Mouse (Mus musculus) MEL (cell line): ENCODE results near the gene Styk1. TPM values are rescaled to one million over a fixed set of nuclear protein-coding genes. Genes with fewer than 3 reads are reported as not detected.

Experiments used
- DNase-seq: peaks from one replicate; pipeline ENCODE4 v3.0.0; 2011; ENCODE audit warnings: low read depth, low spot score
- H3K27ac ChIP-seq: 2 replicates; pipeline ENCODE4 v1.5.1; 2012; ENCODE audit warnings: low read depth, mild to moderate bottlenecking, control low read depth, low read length, moderate library complexity; ENCODE audit not compliant: control insufficient read depth
- H3K27me3 ChIP-seq, 2 experiments: fragments of 150-350 bp in 1 of 2; sonication (generic) in 1 of 2; 2 replicates each; pipeline ENCODE4 v1.6.1; 2012; ENCODE audit warnings: low read length in 2 of 2, mild to moderate bottlenecking in 2 of 2, improper control_type of control experiment in 1 of 2, moderate library complexity in 1 of 2; ENCODE audit not compliant: insufficient read depth in 2 of 2, control insufficient read depth in 1 of 2
- H3K36me3 ChIP-seq, 2 experiments: 2 replicates each; pipeline ENCODE4 v1.6.1; 2012 to 2014; ENCODE audit warnings: low read length in 2 of 2, improper control_type of control experiment in 1 of 2, inconsistent platforms in 1 of 2, mild to moderate bottlenecking in 1 of 2; ENCODE audit not compliant: insufficient read depth in 2 of 2, control insufficient read depth in 1 of 2
- H3K4me1 ChIP-seq, 2 experiments: fragments of 150-350 bp in 1 of 2; sonication (generic) in 1 of 2; 2 replicates each; pipeline ENCODE4 v1.6.1; 2012; ENCODE audit warnings: low read length in 2 of 2, improper control_type of control experiment in 1 of 2, mild to moderate bottlenecking in 1 of 2; ENCODE audit not compliant: insufficient read depth in 2 of 2, control insufficient read depth in 1 of 2
- H3K4me3 ChIP-seq, 2 experiments: fragments of 150-350 bp in 1 of 2; sonication (generic) in 1 of 2; 2 replicates each; pipeline ENCODE4 v1.5.1; 2012; ENCODE audit warnings: low read depth in 2 of 2, low read length in 2 of 2, mild to moderate bottlenecking in 2 of 2, moderate library complexity in 2 of 2, control low read depth in 1 of 2, improper control_type of control experiment in 1 of 2; ENCODE audit not compliant: control insufficient read depth in 1 of 2, insufficient read depth in 1 of 2
- H3K79me2 ChIP-seq: 2 replicates; pipeline ENCODE4 v1.6.1; 2012; ENCODE audit warnings: mild to moderate bottlenecking, low read length, moderate library complexity; ENCODE audit not compliant: control insufficient read depth, poor library complexity, insufficient read depth
- H3K9ac ChIP-seq: 2 replicates; pipeline ENCODE4 v1.6.1; 2012; ENCODE audit warnings: low read depth, mild to moderate bottlenecking, control low read depth, low read length, moderate library complexity; ENCODE audit not compliant: control insufficient read depth, poor library complexity, severe bottlenecking
- H3K9me3 ChIP-seq: fragments of 150-350 bp; sonication (generic); replicated peaks from 2 replicates; pipeline ENCODE4 v1.6.1; 2012; ENCODE audit warnings: mild to moderate bottlenecking, low read length, improper control_type of control experiment, moderate library complexity; ENCODE audit not compliant: insufficient read depth
- BHLHE40 ChIP-seq: IDR thresholded peaks from 2 replicates; pipeline ENCODE4 v1.6.1; 2012; ENCODE audit warnings: low read depth, mild to moderate bottlenecking, inconsistent platforms, low read length, improper control_type of control experiment, borderline replicate concordance
- CHD1 ChIP-seq: IDR thresholded peaks from 2 replicates; pipeline ENCODE4 v1.6.1; 2012; ENCODE audit warnings: low read depth, mild to moderate bottlenecking, inconsistent platforms, low read length, improper control_type of control experiment
- CHD2 ChIP-seq: IDR thresholded peaks from 2 replicates; pipeline ENCODE4 v1.6.1; 2011; ENCODE audit warnings: low read length, improper control_type of control experiment
- CTCF ChIP-seq, 3 experiments: IDR thresholded peaks in 2 of 3; conservative IDR thresholded peaks in 1 of 3; 2 replicates each; pipeline ENCODE4 v1.5.1; 2011 to 2012; ENCODE audit warnings: low read length in 3 of 3, low read depth in 2 of 3, mild to moderate bottlenecking in 2 of 3, improper control_type of control experiment in 1 of 3, inconsistent platforms in 1 of 3, mixed read lengths in 1 of 3, moderate library complexity in 1 of 3; ENCODE audit not compliant: control insufficient read depth in 1 of 3, insufficient read depth in 1 of 3, poor library complexity in 1 of 3, severe bottlenecking in 1 of 3
- E2F4 ChIP-seq: IDR thresholded peaks from 2 replicates; pipeline ENCODE4 v1.6.1; 2011; ENCODE audit warnings: low read depth, low read length, improper control_type of control experiment, borderline replicate concordance
- ELF1 ChIP-seq: IDR thresholded peaks from 2 replicates; pipeline ENCODE4 v1.6.1; 2014; ENCODE audit warnings: low read depth, mild to moderate bottlenecking, inconsistent platforms, low read length, improper control_type of control experiment, moderate library complexity
- EP300 ChIP-seq, 2 experiments: IDR thresholded peaks; 2 replicates each; pipeline ENCODE4 v1.6.1; 2011; ENCODE audit warnings: improper control_type of control experiment in 2 of 2, low read length in 2 of 2, low read depth in 1 of 2, mild to moderate bottlenecking in 1 of 2
- ETS1 ChIP-seq: IDR thresholded peaks from 2 replicates; pipeline ENCODE4 v1.6.1; 2012; ENCODE audit warnings: low read depth, mild to moderate bottlenecking, inconsistent platforms, low read length, improper control_type of control experiment, moderate library complexity
- GABPA ChIP-seq: IDR thresholded peaks from 2 replicates; pipeline ENCODE4 v1.6.1; 2012; ENCODE audit warnings: low read depth, mild to moderate bottlenecking, inconsistent platforms, low read length, improper control_type of control experiment, moderate library complexity
- GATA1 ChIP-seq: IDR thresholded peaks from 2 replicates; pipeline ENCODE4 v1.6.1; 2011; ENCODE audit warnings: low read depth, low read length, improper control_type of control experiment
- HCFC1 ChIP-seq: IDR thresholded peaks from 2 replicates; pipeline ENCODE4 v1.6.1; 2012; ENCODE audit warnings: low read depth, mild to moderate bottlenecking, inconsistent platforms, low read length, improper control_type of control experiment, moderate library complexity
- JUND ChIP-seq: IDR thresholded peaks from 2 replicates; pipeline ENCODE4 v1.6.1; 2011; ENCODE audit warnings: low read depth, mild to moderate bottlenecking, improper control_type of control experiment, low read length
- KAT2A ChIP-seq: conservative IDR thresholded peaks from 2 replicates; pipeline ENCODE4 v1.6.1; 2012; ENCODE audit warnings: low read depth, low read length, improper control_type of control experiment, inconsistent platforms
- MAFK ChIP-seq: IDR thresholded peaks from 2 replicates; pipeline ENCODE4 v1.6.1; 2011; ENCODE audit warnings: low read depth, mild to moderate bottlenecking, low read length, improper control_type of control experiment, borderline replicate concordance
- MAX ChIP-seq: IDR thresholded peaks from 2 replicates; pipeline ENCODE4 v1.6.1; 2011; ENCODE audit warnings: low read length, improper control_type of control experiment
- MAZ ChIP-seq: IDR thresholded peaks from 2 replicates; pipeline ENCODE4 v1.6.1; 2012; ENCODE audit warnings: low read depth, mild to moderate bottlenecking, inconsistent platforms, low read length, improper control_type of control experiment
- MEF2A ChIP-seq: IDR thresholded peaks from 2 replicates; pipeline ENCODE4 v1.6.1; 2014; ENCODE audit warnings: low read depth, mild to moderate bottlenecking, inconsistent platforms, low read length, improper control_type of control experiment; ENCODE audit not compliant: poor library complexity, insufficient replicate concordance, severe bottlenecking; ENCODE audit errors: extremely low read depth
- MXI1 ChIP-seq: IDR thresholded peaks from 2 replicates; pipeline ENCODE4 v1.6.1; 2011; ENCODE audit warnings: mild to moderate bottlenecking, low read depth, low read length, improper control_type of control experiment
- MYB ChIP-seq: IDR thresholded peaks from 2 replicates; pipeline ENCODE4 v1.6.1; 2011; ENCODE audit warnings: mild to moderate bottlenecking, low read depth, low read length, improper control_type of control experiment
- NELFE ChIP-seq: IDR thresholded peaks from 2 replicates; pipeline ENCODE4 v1.6.1; 2011; ENCODE audit warnings: low read depth, low read length, improper control_type of control experiment
- NRF1 ChIP-seq: IDR thresholded peaks from 2 replicates; pipeline ENCODE4 v1.6.1; 2014; ENCODE audit warnings: low read depth, mild to moderate bottlenecking, inconsistent platforms, low read length, improper control_type of control experiment, moderate library complexity; ENCODE audit not compliant: poor library complexity, insufficient read depth, severe bottlenecking
- POLR2A ChIP-seq, 2 experiments: IDR thresholded peaks; 2 replicates each; pipeline ENCODE4 v1.6.1; 2011 to 2012; ENCODE audit warnings: low read length in 2 of 2, mild to moderate bottlenecking in 2 of 2, control low read depth in 1 of 2, improper control_type of control experiment in 1 of 2, low read depth in 1 of 2, moderate library complexity in 1 of 2; ENCODE audit not compliant: control insufficient read depth in 1 of 2, insufficient read depth in 1 of 2, poor library complexity in 1 of 2
- POLR2AphosphoS2 ChIP-seq: IDR thresholded peaks from 2 replicates; pipeline ENCODE4 v1.6.1; 2011; ENCODE audit warnings: low read length, improper control_type of control experiment
- POLR2AphosphoS5 ChIP-seq: IDR thresholded peaks from 2 replicates; pipeline ENCODE4 v1.6.1; 2012; ENCODE audit warnings: low read depth, borderline replicate concordance, mild to moderate bottlenecking, inconsistent platforms, low read length, moderate library complexity, mixed read lengths
- RAD21 ChIP-seq: IDR thresholded peaks from 2 replicates; pipeline ENCODE4 v1.6.1; 2011; ENCODE audit warnings: mild to moderate bottlenecking, low read depth, low read length, improper control_type of control experiment
- RCOR1 ChIP-seq: IDR thresholded peaks from 2 replicates; pipeline ENCODE4 v1.6.1; 2012; ENCODE audit warnings: low read depth, mild to moderate bottlenecking, inconsistent platforms, low read length, improper control_type of control experiment
- SIN3A ChIP-seq: IDR thresholded peaks from 2 replicates; pipeline ENCODE4 v1.6.1; 2012; ENCODE audit warnings: low read length, improper control_type of control experiment, inconsistent platforms
- SMC3 ChIP-seq: IDR thresholded peaks from 2 replicates; pipeline ENCODE4 v1.6.1; 2011; ENCODE audit warnings: low read depth, low read length, improper control_type of control experiment
- TAL1 ChIP-seq: IDR thresholded peaks from 2 replicates; pipeline ENCODE4 v1.6.1; 2012; ENCODE audit warnings: mild to moderate bottlenecking, inconsistent platforms, low read length, moderate library complexity, mixed read lengths
- TBP ChIP-seq: IDR thresholded peaks from 2 replicates; pipeline ENCODE4 v1.8.0; 2011; ENCODE audit warnings: low read depth, low read length, improper control_type of control experiment
- TCF12 ChIP-seq: IDR thresholded peaks from 2 replicates; pipeline ENCODE4 v1.6.1; 2014; ENCODE audit warnings: low read depth, mild to moderate bottlenecking, inconsistent platforms, low read length, improper control_type of control experiment, moderate library complexity
- UBTF ChIP-seq: IDR thresholded peaks from 2 replicates; pipeline ENCODE4 v1.6.1; 2012; ENCODE audit warnings: low read depth, mild to moderate bottlenecking, inconsistent platforms, low read length, improper control_type of control experiment, moderate library complexity, borderline replicate concordance; ENCODE audit not compliant: insufficient read depth
- USF1 ChIP-seq: IDR thresholded peaks from 2 replicates; pipeline ENCODE4 v1.6.1; 2014; ENCODE audit warnings: low read depth, mild to moderate bottlenecking, inconsistent platforms, low read length, improper control_type of control experiment, moderate library complexity
- USF2 ChIP-seq, 2 experiments: IDR thresholded peaks; 2 replicates each; pipeline ENCODE4 v1.6.1; 2011 to 2012; ENCODE audit warnings: improper control_type of control experiment in 2 of 2, low read length in 2 of 2, borderline replicate concordance in 1 of 2, inconsistent platforms in 1 of 2, low read depth in 1 of 2, mild to moderate bottlenecking in 1 of 2; ENCODE audit not compliant: insufficient read depth in 1 of 2
- ZKSCAN1 ChIP-seq: IDR thresholded peaks from 2 replicates; pipeline ENCODE4 v1.6.1; 2012; ENCODE audit warnings: low read depth, mild to moderate bottlenecking, inconsistent platforms, low read length, improper control_type of control experiment, moderate library complexity
- ZMIZ1 ChIP-seq: IDR thresholded peaks from 2 replicates; pipeline ENCODE4 v1.6.1; 2012; ENCODE audit warnings: low read depth, mild to moderate bottlenecking, inconsistent platforms, low read length, improper control_type of control experiment, moderate library complexity
- polyA plus RNA-seq, 2 experiments: library from polyadenylated mRNA; stranded (reverse) in 1 of 2; unstranded in 1 of 2; fragments of >175 nt in 1 of 2; fragments of >200 nt in 1 of 2; gene quantifications; 2 replicates each; pipeline versions ENCODE4 v1.2.1 to v1.2.4; 2012; ENCODE audit warnings: low replicate concordance in 2 of 2, low read depth in 1 of 2; ENCODE audit not compliant: insufficient read length in 2 of 2, insufficient read depth in 1 of 2, missing spikeins in 1 of 2
- total RNA-seq: library from RNA; depleted of rRNA; stranded (reverse); fragments of 300-350 nt; gene quantifications from 2 replicates; pipeline ENCODE4 v1.2.3, GENCODE M21; 2012; rRNA removed

Gene Styk1
- 0.12 and 0.20 TPM in 2 replicates for total RNA-seq
- polyA plus RNA-seq, result under 1 TPM in 1 of 2 experiments, not detected in 1; 0.11 TPM

DNA sequence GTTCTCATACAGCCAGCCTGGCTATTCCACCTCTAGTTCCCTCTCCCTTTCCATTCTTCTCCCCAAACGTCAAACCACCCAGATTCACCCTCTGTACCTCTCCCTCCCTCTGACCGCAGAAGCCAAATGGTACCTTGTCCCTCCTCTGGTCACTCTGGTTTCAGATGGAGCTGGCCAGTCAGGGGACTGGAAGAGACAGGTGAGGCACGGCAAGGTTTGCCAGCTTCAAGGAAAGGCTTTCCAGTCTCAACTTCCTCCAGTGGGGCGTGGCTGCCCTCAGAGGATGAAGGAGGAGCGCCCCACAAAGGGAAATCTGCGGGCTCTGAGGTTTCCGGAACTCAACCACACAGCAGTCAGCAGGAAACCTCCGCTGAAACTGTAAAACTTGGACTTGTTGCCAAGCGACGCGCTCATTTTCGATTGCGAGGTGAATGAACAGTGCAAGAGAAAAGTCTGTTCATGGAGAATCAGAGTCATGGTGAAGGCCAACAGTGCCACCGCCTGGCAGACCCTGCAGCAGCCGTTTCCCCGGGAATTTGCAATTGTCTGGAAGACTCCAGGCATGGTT, at the start of gene Styk1:
Gene Styk1, minus strand, starts transcription at position 246 of the 568 bp plus-strand sequence.
- no peak within 1 kb of the TSS for H3K9ac ChIP-seq
- H3K36me3 ChIP-seq, result peaks cover 0 to 7% of the 10 kb centered on the region in 2 experiments; a peak in 2 of 4 replicates
- peak; percentile 94 for DNase-seq
- H3K79me2 ChIP-seq, result no peaks in the 10 kb centered on the region
- no peak within 1 kb of the TSS for H3K4me3 ChIP-seq
- H3K27me3 ChIP-seq, result no peaks in the 10 kb centered on the region
- H3K9me3 ChIP-seq, result no peaks in the 10 kb centered on the region
- no peak within 1 kb of the TSS for H3K27ac ChIP-seq
- peaks cover 0 to 8% of the 10 kb centered on the region in 2 experiments; a peak in 2 of 4 replicates for H3K4me1 ChIP-seq
- TF ChIP-seq E2F4, result no peak
- TF ChIP-seq EP300 (IDR thresholded peaks at IDR 0.05; ENCODE audit: low read depth in 1 of 2, low read length in 2 of 2), result peak; percentile 74 to 91; a peak in 3 of 4 replicates
- TF ChIP-seq ZMIZ1, result no peak
- no peak for TF ChIP-seq POLR2AphosphoS5
- no peak for TF ChIP-seq UBTF
- no peak for TF ChIP-seq MEF2A
- peak; percentile 69 for TF ChIP-seq TCF12
- TF ChIP-seq CTCF (IDR thresholded peaks at IDR 0.05 in 2 of 3, conservative IDR thresholded peaks at IDR 0.05 in 1 of 3; ENCODE audit: control insufficient read depth in 1 of 3, insufficient read depth in 1 of 3, low read depth in 2 of 3, low read length in 3 of 3, poor library complexity in 1 of 3, severe bottlenecking in 1 of 3), result peak; percentile 60 to 85 (median 83)
- TF ChIP-seq MAFK, result peak; percentile 83; the same call in 1 of the 2 replicates
- TF ChIP-seq MXI1, result peak; percentile 52; the same call in 1 of the 2 replicates
- no peak for TF ChIP-seq CHD2
- TF ChIP-seq MAX, result no peak
- no peak for TF ChIP-seq TBP
- no peak for TF ChIP-seq NRF1
- no peak for TF ChIP-seq NELFE
- TF ChIP-seq GABPA, result no peak
- TF ChIP-seq ETS1, result peak; percentile 84
- TF ChIP-seq TAL1, result no peak
- TF ChIP-seq MYB, result no peak
- TF ChIP-seq JUND, result 0 out of 2 replicates have a peak, but pooled peaks have one; percentile 29
- 0 out of 2 replicates have a peak, but pooled peaks have one; percentile 15 for TF ChIP-seq GATA1
- TF ChIP-seq ZKSCAN1, result no peak
- 0 out of 2 replicates have a peak, but pooled peaks have one; percentile 40 for TF ChIP-seq MAZ
- TF ChIP-seq RCOR1, result peak; percentile 99
- TF ChIP-seq CHD1, result no peak
- no peak for TF ChIP-seq USF1
- TF ChIP-seq POLR2A (IDR thresholded peaks at IDR 0.05; ENCODE audit: control insufficient read depth in 1 of 2, insufficient read depth in 1 of 2, low read depth in 1 of 2, low read length in 2 of 2, poor library complexity in 1 of 2), result no peak
- peak; percentile 90 for TF ChIP-seq RAD21
- 0 out of 2 replicates have a peak, but pooled peaks have one; percentile 28 for TF ChIP-seq HCFC1
- TF ChIP-seq SIN3A, result peak; percentile 71
- no peak for TF ChIP-seq ELF1
- TF ChIP-seq SMC3, result peak; percentile 84
- no peak; the same call in 1 of the 2 replicates for TF ChIP-seq KAT2A
- peak; percentile 43; the same call in 1 of the 2 replicates for TF ChIP-seq BHLHE40
- TF ChIP-seq USF2 (IDR thresholded peaks at IDR 0.05; ENCODE audit: borderline replicate concordance in 1 of 2, insufficient read depth in 1 of 2, low read depth in 1 of 2, low read length in 2 of 2), result no peak
- TF ChIP-seq POLR2AphosphoS2, result no peak
